Mouse (Mus musculus): Measurements from ENCODE around the gene Cpvl.

The Cpvl gene

DNA sequence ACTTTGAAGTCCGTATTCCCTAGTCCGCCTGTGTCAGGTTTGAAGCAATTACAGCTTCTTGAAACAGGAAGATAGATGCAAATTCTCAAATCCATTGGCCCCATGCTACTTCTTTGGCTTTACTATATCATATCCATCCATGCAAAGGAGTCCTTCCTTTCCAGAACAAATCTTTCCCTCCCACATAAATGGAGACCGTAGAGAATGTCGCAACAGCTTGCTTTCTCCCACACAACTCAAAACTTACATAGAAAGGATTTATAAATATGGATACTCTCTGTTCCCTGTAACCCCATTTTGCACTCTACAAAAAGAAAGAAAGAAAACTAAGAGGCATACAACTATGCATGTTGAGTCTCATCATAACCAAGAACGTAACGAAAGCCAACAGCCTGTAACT is 81.3 kb downstream of the Cpvl start:
- DNase-seq (ENCODE audit: extremely low read depth, insufficient read length, low spot score): no peak

DNA sequence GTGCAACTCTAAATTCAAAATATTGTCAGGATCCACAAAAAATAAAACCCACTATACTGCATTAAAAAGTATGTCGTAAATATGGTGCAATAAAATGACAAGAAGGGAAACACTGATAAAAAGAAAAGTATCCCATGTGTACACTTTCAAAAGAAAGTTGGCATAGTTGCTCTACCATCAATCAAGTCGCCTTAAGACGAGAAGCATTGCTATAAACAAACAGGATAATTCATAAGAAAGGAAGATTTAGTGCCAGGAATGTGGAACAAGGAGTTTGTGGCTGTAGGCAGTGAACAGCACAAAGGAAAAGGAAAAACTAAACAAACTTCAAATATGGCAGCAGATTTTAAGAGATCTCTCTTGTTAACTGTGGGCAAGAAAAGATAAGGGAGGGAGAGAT is 84.7 kb downstream of the Cpvl start:
- DNase-seq (ENCODE audit: extremely low read depth, insufficient read length, low spot score): no peak

DNA sequence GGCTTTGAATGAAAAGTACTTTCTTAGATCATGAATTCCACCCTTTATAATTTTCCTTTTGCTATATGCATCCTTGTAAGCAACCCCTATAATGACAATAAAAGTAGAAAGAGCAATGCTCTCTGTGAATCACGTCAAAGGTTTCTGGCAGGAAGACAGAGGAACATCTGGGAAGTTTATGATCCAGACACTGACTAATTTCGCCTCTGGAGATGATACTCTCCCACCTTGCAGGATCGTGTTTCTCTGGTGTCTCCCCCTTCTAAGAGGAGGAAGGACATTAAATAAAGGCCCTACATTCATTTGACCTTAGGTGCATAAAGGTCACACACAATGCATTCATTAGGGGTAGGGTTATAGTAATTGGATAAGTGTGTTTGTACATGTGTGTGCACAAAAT is 87.4 kb downstream of the Cpvl start:
- no peak for DNase-seq (ENCODE audit: extremely low read depth, insufficient read length, low spot score)

DNA sequence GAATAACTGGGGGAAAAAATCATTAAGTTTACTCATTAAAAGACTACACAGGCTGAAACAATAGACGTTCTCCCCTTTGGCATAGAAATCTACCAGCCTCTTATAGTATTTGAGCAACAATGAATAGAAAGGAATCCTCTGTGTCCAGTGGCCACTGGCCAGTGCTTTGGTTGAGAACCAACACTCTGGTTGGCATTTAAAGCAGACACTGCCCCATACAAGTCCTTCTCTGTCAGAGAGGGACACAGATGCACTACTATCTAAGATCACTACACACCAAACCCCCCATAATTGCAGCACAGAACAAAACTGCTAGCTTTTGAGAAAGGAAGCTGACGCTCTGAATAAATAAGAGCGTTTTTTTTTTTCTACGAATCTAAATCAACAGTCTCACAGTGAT is 93.5 kb downstream of the Cpvl start:
- no peak for DNase-seq (ENCODE audit: extremely low read depth, insufficient read length, low spot score)

DNA sequence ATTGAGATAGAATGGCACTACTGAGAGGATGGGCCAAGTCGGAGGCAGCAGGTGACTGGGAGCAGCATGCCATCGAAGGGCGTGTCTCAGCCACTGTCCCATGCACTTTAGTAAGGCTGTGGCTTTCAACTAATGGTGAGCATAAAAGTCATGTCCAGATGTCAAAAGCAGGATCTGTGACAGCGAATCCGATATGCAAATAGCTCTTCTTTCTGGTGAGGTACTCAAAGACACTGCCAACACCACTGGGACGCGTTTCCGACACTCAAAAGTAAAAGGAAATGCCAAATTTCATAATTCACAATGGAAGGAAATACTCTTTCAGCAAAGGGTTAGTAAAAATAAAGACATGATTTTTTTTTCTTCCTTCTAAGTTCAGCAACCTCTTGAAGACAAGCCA is 94.0 kb downstream of the Cpvl start:
- no peak for DNase-seq (ENCODE audit: extremely low read depth, insufficient read length, low spot score)

DNA sequence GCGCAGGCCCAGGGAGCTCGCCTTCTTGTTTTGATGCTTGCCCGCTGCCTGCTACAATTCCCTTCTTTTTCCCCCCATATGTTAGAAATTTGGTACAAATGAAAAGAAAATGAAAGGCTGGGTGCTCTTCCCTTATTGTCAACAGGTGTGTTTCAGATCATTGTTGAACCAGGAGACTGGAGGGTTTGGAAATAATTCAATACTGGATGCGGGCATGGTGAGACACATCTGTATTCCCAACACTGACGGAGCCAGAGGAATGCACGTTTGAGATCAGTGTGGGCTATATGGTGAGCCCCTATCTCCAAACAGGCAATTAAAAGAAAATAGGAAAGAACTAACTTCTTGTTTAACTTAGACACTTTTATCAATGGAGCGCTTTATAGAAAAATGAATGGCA is 95.1 kb downstream of the Cpvl start:
- DNase-seq (ENCODE audit: extremely low read depth, insufficient read length, low spot score): no peak

DNA sequence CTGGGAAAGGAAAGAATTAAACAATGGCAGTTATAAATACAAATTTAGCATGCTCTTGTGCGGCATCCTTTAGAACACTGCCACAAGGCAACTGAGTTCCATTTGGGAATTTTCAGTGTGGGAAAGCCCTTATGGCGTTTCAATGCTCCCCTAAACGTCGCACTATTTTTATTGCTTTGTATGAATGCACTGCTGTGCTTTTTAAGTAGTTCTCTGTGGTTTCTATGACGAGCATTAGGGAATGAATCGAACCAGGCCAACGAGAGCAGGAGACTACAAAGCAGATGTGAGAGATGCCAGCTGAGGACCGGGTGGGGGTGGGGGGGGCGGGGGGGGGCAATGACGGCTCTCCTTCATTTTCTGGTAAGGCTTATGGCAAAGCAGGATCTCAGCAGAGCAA is 96.8 kb downstream of the Cpvl start:
- DNase-seq (ENCODE audit: extremely low read depth, insufficient read length, low spot score): no peak

DNA sequence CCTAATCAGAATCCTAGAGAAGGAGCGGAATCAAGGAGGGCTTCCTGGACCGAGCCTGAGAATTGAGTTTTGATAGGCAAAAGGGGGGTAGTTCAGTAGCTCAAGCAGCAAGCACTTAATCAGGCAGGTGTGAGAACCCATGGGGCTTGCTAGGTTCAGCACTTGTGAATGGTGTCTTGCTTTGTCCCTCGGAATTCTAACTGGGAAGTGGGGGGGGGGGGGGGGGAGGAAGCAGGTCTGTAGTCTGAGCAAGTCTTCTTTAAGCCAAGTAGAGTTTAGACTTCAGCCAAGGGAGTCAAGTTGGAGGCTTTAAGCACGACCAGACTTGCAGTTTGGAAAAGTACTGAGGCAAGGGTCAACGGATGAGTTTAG is 97.2 kb downstream of the Cpvl start:
- no peak for DNase-seq (ENCODE audit: extremely low read depth, insufficient read length, low spot score)

DNA sequence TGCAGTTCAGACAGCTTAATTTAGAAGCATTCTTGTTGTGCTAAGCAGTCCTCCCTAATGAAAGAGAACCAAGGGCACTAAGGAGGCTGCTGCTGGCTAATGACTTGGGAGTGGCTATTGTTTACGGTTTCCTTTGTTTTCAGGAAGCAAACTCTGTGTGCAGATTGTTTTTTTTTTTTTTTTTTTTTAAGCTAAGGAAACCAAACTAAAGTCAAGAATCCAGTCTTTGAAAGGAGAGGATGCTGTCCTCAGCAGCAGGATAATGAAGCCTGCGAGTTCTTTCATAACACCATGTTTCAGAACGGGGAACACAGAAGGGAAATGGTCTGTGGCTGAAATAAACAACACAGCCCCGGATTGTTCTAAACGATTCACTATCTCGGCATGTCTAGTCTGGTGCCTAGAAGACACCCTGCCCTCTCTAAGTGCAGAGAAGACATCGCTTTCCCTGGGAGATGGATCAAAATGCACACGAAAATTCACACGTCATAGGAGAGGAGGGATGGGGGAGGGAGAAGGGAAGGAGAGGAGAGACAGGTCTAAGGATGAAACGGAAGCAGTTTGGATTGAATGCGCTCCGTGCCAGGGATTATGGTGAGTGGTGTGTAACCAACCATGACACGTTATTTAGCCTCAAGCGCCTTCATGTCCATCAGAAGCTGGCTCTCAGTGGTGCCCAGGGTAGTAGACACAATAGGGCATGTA is 97.8 kb downstream of the Cpvl start:
- DNase-seq (ENCODE audit: extremely low read depth, insufficient read length, low spot score): no peak

DNA sequence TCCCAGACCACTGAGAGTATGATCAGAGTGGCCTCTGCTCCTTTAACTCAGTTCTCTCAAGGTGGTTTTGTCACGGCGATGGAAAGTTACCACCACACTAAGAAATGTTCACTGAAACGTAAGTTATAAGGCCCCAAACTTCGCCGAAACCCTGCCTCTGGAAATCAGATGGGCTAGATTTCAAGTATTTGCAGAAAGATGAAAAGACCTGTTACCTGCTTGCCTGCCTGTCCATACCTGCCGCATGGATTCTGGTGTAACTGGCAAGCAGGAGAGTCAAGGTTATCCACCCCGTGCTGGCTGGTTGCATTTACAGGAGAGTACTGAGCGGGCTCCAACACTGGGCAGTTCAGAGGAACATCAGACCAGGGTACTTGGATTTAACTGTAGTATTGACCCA is 98.9 kb downstream of the Cpvl start:
- DNase-seq (ENCODE audit: extremely low read depth, insufficient read length, low spot score): no peak

DNA sequence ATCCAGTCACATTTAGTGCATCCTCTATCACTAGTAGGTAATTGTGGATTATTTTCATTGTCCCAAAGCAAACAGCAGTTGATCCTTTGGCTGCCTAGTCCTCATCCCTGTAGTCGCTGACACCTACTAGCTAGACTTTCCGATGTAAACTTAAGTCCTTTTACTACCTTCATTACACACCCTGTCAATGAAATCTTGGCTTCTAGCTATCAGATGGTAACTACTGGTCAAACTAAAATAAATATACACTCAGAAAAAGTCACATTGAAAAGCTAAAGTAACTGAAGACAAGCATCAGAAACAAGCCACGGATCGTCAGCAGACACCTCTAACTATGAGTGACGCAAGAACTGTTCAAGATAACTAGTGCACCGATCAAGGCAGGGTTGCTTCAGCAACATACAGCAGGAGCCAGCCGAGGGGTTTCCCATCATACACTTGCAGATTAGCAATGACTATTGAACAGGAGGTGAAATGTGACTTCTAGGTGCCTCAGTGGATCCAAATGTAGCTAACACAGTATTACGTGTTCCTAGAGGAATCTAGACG is 103.5 kb downstream of the Cpvl start:
- DNase-seq (ENCODE audit: extremely low read depth, insufficient read length, low spot score): no peak

DNA sequence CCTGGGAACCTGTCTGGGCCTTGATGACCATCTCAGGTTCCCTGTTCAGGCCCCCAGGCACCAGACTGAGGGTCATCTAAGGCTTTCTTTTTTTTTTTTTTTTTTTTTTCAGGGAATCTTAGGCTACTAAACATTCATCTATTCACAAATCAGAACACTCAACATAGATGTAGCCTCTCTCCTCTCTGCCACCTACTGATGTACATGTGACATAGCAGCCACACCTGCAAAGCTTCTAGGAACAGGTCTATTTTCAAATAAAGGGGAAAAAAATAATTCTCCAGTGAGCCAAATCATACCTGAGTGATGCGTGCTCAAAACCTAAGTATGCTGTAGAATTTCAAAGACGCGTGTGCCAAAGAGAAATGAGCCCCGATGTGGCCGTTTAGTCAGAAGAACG is 106.6 kb downstream of the Cpvl start:
- DNase-seq (ENCODE audit: extremely low read depth, insufficient read length, low spot score): no peak

DNA sequence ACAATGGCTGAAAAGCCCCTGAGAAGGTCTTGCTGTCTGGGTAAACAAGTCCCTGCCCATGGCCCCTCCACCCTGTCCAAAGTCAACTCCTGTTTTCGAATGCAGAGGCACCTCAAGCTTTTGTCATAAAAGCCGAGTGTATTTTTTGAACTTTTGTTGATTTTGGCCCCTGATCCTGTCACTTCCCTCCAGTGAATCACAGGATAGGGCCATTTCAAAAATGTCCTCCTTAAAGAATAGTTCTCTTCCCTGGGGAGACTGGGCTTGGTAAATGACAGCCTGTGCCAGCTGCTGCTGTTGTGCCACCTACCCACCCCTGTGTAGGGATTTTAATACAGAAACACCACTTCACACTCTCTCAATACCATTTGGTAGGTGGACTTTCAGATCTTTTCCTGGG is 115.5 kb downstream of the Cpvl start:
- no peak for DNase-seq (ENCODE audit: extremely low read depth, insufficient read length, low spot score)

DNA sequence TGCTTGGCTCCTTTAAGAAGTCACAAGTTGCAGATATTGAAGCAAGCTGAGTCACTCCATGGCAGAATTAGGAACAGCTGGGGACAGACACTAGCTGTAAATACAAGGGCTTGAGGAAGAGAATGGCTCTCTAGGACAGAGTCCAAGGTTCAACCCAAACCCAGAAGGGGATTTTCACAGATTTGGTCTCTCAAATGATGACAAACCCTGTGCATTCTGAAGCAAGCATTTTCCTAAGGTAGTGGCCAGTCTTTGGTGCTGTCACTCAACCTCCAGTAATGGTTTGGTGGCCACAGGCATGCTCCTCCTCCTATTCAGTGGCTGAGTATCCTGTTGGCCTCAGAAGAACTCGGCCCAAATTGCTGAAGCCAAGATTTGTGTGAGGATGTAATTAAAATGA is 119.4 kb downstream of the Cpvl start:
- DNase-seq (ENCODE audit: extremely low read depth, insufficient read length, low spot score): no peak

DNA sequence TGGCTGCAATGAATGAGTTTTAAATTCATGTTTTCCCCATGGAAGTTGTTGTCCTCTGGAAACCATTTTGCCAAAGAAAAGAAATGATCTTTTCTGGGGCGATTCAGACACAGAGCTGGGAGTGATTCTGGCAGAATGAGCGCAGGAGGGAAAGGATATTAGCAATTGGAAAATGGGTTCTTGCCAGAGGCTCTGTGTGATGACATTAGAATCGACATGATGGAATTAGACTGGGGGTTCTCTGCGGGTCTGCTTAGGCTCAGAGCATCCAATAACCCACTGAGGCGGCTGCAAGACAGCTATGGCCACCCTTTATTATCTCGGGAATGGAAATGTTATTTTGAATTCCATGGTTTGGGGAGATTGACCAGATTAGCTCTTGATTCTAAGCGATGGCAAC is 120.6 kb downstream of the Cpvl start:
- no peak for DNase-seq (ENCODE audit: extremely low read depth, insufficient read length, low spot score)

DNA sequence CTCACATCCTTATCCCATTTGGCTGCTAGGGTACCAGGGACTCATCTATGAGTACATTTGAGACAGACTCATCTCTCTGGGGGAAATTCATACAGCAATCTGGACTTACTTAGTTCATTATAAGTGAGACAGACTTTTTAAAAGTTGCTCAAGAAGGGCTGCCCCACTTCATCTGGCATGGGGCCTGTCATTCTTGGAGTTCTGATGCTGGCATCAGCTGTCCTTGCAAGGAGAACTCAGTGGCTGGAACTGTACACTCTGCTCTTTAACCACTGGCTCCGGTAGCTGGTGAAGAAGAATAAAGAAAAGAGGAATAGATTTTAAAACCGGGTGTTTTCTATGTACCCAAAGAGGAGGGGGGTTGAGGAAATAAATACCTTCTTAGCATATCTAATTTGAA is 121.7 kb downstream of the Cpvl start:
- DNase-seq (ENCODE audit: extremely low read depth, insufficient read length, low spot score): no peak

DNA sequence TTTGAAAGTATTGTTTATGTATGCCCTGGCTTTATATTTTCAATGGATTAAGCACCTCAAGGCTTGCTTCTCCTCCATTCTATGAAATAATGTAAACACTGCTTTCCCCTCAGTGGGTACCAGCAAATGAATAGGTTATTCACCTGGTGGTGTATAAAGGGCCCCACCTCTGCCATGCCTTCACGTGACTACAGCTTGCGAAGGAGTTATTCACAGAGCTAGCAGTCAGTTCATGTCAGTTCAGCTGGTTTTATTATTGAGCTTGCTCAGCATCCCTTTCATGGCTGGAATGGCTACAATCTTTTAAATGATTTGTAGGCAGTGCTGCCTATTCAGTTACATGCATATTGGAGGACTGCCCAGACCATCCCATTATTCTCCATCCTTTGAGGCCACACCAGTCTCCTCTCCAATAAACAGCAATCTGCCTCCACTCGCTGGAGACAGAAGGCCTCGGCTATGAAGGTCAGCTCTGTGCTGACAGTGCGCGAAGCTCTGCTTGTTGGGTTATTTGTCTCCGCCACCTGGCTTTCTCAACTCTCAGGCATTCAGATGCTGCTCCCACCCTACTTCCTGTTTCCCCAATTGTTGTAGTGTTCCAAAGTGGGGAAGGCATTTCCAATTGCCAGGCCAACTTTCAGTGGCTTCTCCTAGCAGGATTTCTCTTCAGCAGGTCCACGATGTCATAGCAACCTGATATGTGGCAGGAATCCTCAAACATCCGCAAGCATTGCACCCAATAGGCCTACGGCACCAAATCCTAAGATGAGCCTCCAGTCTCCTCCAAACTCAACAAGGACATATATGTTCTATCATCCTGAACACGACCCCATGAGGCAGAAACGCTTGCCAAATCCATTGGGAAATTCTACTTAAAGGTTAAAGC is 123.3 kb downstream of the Cpvl start:
- no peak for DNase-seq (ENCODE audit: extremely low read depth, insufficient read length, low spot score)

DNA sequence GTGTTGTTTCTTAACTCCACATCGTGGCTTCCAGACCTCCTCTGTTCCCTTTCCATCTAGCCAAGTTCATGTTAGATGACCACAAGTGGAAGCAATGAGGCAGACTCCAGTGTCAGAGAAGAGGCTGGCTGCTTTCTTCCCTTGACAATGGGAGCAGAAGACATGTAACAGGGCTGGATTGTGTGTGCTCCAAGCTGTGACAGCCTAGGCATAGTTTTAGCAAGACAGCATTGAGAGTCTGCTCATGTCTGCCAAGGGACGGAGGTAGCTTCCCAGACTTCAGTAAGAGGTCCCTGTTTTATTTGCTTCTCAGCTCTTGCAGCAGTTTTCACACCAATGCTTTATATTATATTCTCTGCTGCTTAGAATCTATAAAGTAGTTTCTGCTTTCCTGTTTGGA is 124.2 kb downstream of the Cpvl start:
- no peak for DNase-seq (ENCODE audit: extremely low read depth, insufficient read length, low spot score)

DNA sequence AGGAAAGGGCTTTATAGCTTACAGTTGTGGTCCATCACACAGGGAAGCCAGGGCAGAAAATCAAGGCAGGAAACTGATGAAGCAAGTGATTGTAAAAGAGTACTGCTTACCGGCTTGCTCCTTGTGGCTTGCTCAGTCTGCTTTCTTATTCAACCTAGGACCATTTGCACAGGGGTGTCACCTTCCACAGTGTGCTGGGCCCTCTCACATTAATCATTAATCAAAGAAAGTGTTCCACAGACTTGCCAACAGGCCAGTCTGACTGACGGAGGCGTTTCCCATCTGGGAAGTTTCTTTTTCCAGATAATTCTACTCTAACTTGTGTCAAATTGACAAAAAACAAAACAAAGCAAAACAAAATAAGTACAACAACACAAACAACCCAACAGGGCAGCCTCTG is 124.9 kb downstream of the Cpvl start:
- DNase-seq (ENCODE audit: extremely low read depth, insufficient read length, low spot score): no peak

DNA sequence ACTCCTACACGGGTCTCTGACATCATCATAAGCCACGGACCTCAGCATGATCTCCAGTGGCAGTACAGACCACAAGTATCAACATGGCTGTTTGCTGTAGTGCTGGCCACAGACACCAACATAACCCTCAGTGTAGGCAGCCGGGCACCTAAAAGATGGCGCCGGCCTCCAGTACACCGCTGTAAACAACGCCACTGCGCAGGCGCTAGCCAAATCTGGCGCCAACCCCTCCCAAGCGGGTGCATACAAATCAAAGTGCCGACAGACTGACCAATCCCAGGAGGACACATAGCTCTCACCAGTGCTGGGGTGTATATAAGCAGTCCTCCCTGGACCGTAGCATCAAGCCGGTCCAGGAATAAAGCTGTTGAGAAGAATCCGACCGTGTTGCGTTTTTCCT is 133.8 kb downstream of the Cpvl start:
- no peak for DNase-seq (ENCODE audit: extremely low read depth, insufficient read length, low spot score)

DNA sequence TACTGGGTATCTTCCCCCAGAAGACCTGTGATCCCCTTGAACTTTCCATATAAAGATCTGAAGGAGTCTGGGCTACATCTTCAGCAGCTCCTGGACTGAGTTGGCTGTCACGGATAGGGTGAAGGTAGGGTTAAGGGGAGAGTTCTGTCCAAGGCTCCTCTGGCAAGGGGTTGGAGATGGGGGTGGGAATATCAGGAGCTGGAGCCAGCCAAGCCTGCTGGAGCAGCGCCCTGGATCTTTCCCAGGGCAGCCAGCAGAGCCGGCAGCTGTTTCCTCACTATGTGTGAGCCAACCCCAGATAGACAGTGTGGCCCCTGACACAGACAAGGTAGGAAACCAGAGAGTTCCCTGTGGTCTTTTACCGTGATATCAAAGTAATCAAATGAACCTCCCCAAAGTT is 153.3 kb downstream of the Cpvl start:
- no peak for DNase-seq (ENCODE audit: extremely low read depth, insufficient read length, low spot score)
